Mouse (Mus musculus): ENCODE measurements around the gene BC030870. TPM values are rescaled to one million over a fixed set of nuclear protein-coding genes. Genes with fewer than 3 reads are reported as not detected.

Gene BC030870
- polyA plus RNA-seq, 1 experiment from 2014 or later, result not detected

Small RNA genes lying within 50 kb of the gene (microRNA-seq; reads per million reads assigned to microRNA genes)
- gene Gm24333, result not detected

Other genes with a start within 250 kb of the BC030870 start
- gene Tmem192, start 182.4 kb downstream of the BC030870 start, polyA plus RNA-seq (2016; fragmentation: Nextera tagmentation; extraction: Ambion mirVana), result 20.0 TPM in 2 replicates
- gene Trim75, start 141.7 kb downstream of the BC030870 start, polyA plus RNA-seq (2016; fragmentation: Nextera tagmentation; extraction: Ambion mirVana), result 0.09 TPM in 1 of 2 replicates, not detected in the other
- gene Trim61, start 111.0 kb downstream of the BC030870 start, polyA plus RNA-seq (2016; fragmentation: Nextera tagmentation; extraction: Ambion mirVana), result 0.09 and 0.24 TPM in 2 replicates
- not detected in 2 replicates for gene Trim60, start 111.0 kb downstream of the BC030870 start, polyA plus RNA-seq (2016; fragmentation: Nextera tagmentation; extraction: Ambion mirVana)
- 5.5 and 7.3 TPM in 2 replicates for gene Apela, start 92.2 kb downstream of the BC030870 start, polyA plus RNA-seq (2016; fragmentation: Nextera tagmentation; extraction: Ambion mirVana)
- gene Gm10663, start 54.5 kb downstream of the BC030870 start, polyA plus RNA-seq (2016; fragmentation: Nextera tagmentation; extraction: Ambion mirVana), result not detected in 2 replicates